Mouse (Mus musculus) small intestine, adult 2 months (tissue): ENCODE results near the gene Cfap54.

ENCODE experiments used
- CTCF ChIP-seq: fragments of 200-500 bp; IDR thresholded peaks from 2 replicates; pipeline ENCODE4 v1.5.1; 2012; ENCODE audit warnings: low read depth, mild to moderate bottlenecking, control low read depth, inconsistent platforms, low read length, moderate library complexity, mixed read lengths; ENCODE audit not compliant: insufficient replicate concordance, insufficient read length; ENCODE audit errors: extremely low read depth
- POLR2A ChIP-seq: fragments of 200-500 bp; IDR thresholded peaks from 2 replicates; pipeline ENCODE4 v1.6.1; 2012; ENCODE audit warnings: low read depth, mild to moderate bottlenecking, control low read depth, inconsistent platforms, low read length, moderate library complexity

DNA sequence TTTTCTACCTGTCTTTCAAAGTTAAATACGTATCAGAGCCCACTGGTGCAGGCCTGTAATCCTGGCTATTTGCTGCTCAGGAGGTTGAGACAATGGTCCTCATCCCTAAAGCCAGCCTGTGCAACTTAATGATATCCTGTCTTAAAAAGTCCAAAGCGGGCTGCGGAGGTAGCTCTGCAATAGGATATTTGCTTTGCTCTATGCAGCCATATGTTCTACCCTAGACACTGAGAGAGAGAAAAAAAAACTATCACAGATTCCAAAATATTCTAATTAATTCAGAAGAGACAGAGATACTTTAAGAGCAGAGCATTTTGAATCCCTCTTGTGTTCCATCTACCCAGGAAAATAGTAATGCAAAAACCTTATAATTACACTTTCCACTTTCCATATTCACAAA lies 44.9 kb downstream of the Cfap54 start:
- no peak for TF ChIP-seq POLR2A
- no peak for TF ChIP-seq CTCF
